Mouse (Mus musculus): Measurements from ENCODE around the gene Arl5a. TPM values are rescaled to one million over a fixed set of nuclear protein-coding genes. Genes with fewer than 3 reads are reported as not detected.

Gene Arl5a
- polyA plus RNA-seq, 1 experiment from 2014 or later, result 50.4 TPM

- 88% methylated on average over 6 of the region's 6 CpGs for WGBS
- ATAC-seq (replicated peaks), result no peak
- no peak overlapping the region for H3K4me3 ChIP-seq
Measured at GRCm38 (mm10) chr2:52419295-52419694, 5.4 kb downstream of the Arl5a start.

GRCm38 (mm10) chr2:52412524-52413037 is 12.1 kb downstream of the Arl5a start:
- Histone ChIP-seq H3K27me3 (no peaks in the 10 kb centered on the region), H3K9me3 (peaks cover 24% of the 10 kb centered on the region), H3K4me3 (no peak overlapping the region), H3K4me2 (replicated peaks) (no peak overlapping the region), H3K36me3 (peaks cover 73% of the 10 kb centered on the region), H3K4me1 (no peaks in the 10 kb centered on the region), H3K9ac (replicated peaks) (no peak overlapping the region), H3K27ac (replicated peaks) (no peak overlapping the region)
- 99% methylated on average over 5 of the region's 5 CpGs for WGBS
- no peak for ATAC-seq (replicated peaks)

More at GRCm38 (mm10) chr2:52419295-52419694, 5.4 kb downstream of the Arl5a start:
- Histone ChIP-seq H3K4me2 (replicated peaks) (no peak overlapping the region), H3K27me3 (no peaks in the 10 kb centered on the region), H3K4me1 (peaks cover 28% of the 10 kb centered on the region), H3K36me3 (peaks cover 18% of the 10 kb centered on the region), H3K27ac (replicated peaks) (no peak overlapping the region), H3K9ac (replicated peaks) (no peak overlapping the region), H3K9me3 (no peaks in the 10 kb centered on the region)

DNA sequence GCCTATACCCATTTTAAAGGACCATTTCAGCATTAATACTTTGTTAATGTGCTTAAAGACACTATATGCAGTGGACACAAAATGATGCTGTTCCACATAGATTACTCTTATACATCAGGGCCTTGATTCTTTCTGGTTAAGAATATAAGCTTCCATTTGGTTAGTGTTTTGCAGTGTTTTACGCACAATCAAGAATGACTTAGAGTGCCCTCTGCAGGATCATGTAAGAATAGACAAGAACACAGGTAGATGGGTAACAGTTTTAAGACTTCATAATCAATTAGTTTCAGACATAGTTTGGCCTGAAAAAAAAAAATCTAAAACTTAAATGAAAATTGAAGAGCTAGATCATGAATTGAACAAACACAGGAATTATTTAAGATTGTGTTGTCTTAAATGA is 18.2 kb downstream of the Arl5a start:
- H3K9ac ChIP-seq (replicated peaks), result no peak overlapping the region
- WGBS, result 95% methylated on average over 1 of the region's 1 CpGs
- H3K4me2 ChIP-seq (replicated peaks), result no peak overlapping the region
- peaks cover 21% of the 10 kb centered on the region for H3K9me3 ChIP-seq
- no peak overlapping the region for H3K4me3 ChIP-seq
- H3K27ac ChIP-seq (replicated peaks), result no peak overlapping the region
- no peak for ATAC-seq (replicated peaks)
- peaks cover 76% of the 10 kb centered on the region for H3K36me3 ChIP-seq
- H3K27me3 ChIP-seq, result no peaks in the 10 kb centered on the region
- no peaks in the 10 kb centered on the region for H3K4me1 ChIP-seq

DNA sequence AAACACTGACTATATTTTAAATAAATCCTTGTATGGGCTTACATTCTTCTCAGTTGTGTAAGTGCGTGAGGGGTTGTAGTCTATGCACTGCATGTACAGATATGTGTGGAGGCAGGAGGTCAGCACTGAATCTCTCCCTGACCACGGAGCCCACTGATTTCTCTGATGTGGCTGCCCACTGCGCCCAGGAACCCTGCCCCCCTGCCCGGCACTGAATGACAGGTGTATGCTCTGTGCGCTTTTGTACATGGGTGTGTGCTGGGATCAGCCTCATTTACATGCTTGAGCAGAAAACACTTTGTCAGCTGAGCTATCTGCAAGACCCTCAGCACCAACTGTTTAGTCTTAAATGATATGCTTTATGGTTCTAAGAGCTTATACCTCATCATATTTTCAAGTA is 19.5 kb downstream of the Arl5a start:
- H3K9ac ChIP-seq (replicated peaks), result no peak overlapping the region
- H3K4me3 ChIP-seq, result no peak overlapping the region
- peaks cover 10% of the 10 kb centered on the region for H3K9me3 ChIP-seq
- no peak overlapping the region for H3K27ac ChIP-seq (replicated peaks)
- no peaks in the 10 kb centered on the region for H3K4me1 ChIP-seq
- no peak for ATAC-seq (replicated peaks)
- H3K36me3 ChIP-seq, result peaks cover 65% of the 10 kb centered on the region
- WGBS, result 98% methylated on average over 5 of the region's 5 CpGs
- no peak overlapping the region for H3K4me2 ChIP-seq (replicated peaks)
- H3K27me3 ChIP-seq, result no peaks in the 10 kb centered on the region

GRCm38 (mm10) chr2:52394529-52394928 is 30.2 kb downstream of the Arl5a start:
- no peaks in the 10 kb centered on the region for H3K36me3 ChIP-seq
- WGBS, result 91% methylated on average over 5 of the region's 5 CpGs
- no peaks in the 10 kb centered on the region for H3K27me3 ChIP-seq
- no peaks in the 10 kb centered on the region for H3K9me3 ChIP-seq
- H3K9ac ChIP-seq (replicated peaks), result no peak overlapping the region
- no peak overlapping the region for H3K4me3 ChIP-seq
- no peak overlapping the region for H3K27ac ChIP-seq (replicated peaks)
- no peaks in the 10 kb centered on the region for H3K4me1 ChIP-seq
- no peak overlapping the region for H3K4me2 ChIP-seq (replicated peaks)
- no peak for ATAC-seq (replicated peaks)

- no peak for ATAC-seq (replicated peaks)
- no peak overlapping the region for H3K4me3 ChIP-seq
- 72% methylated on average over 2 of the region's 2 CpGs for WGBS
Measured at GRCm38 (mm10) chr2:52390415-52390975, 34.2 kb downstream of the Arl5a start.

DNA sequence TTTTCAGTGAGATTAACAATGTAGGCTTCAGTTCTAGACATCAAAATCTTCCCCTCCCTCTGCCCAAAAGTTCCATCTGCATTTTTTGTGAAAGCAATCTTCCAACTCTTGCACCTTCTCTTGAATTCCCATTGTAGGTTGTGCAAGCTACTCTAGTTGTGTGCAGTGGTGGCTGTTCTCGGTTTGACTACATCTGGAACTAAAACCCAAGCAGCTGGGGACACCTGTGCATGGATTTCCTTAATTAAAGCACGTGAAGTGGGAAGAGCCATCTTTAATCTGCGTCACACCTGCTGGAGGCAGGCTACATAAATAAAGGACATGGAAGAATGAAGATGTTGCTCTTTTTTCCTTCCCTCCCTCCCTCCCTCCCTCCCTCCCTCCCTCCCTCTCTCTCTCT is 34.7 kb downstream of the Arl5a start:
- Histone ChIP-seq H3K9ac (replicated peaks) (no peak overlapping the region), H3K27ac (replicated peaks) (no peak overlapping the region), H3K36me3 (no peaks in the 10 kb centered on the region), H3K9me3 (no peaks in the 10 kb centered on the region), H3K4me2 (replicated peaks) (no peak overlapping the region), H3K4me3 (no peak overlapping the region), H3K27me3 (no peaks in the 10 kb centered on the region), H3K4me1 (no peaks in the 10 kb centered on the region)
- no peak for ATAC-seq (replicated peaks)
- WGBS, result 74% methylated on average over 3 of the region's 3 CpGs

More at GRCm38 (mm10) chr2:52390415-52390975, 34.2 kb downstream of the Arl5a start:
- no peaks in the 10 kb centered on the region for H3K4me1 ChIP-seq
- H3K9me3 ChIP-seq, result no peaks in the 10 kb centered on the region
- no peak overlapping the region for H3K27ac ChIP-seq (replicated peaks)
- H3K4me2 ChIP-seq (replicated peaks), result no peak overlapping the region
- H3K36me3 ChIP-seq, result no peaks in the 10 kb centered on the region
- no peak overlapping the region for H3K9ac ChIP-seq (replicated peaks)
- no peaks in the 10 kb centered on the region for H3K27me3 ChIP-seq

GRCm38 (mm10) chr2:52386451-52386850 is 38.2 kb downstream of the Arl5a start:
- H3K4me3 ChIP-seq, result no peak overlapping the region
- no peaks in the 10 kb centered on the region for H3K4me1 ChIP-seq
- H3K4me2 ChIP-seq (replicated peaks), result no peak overlapping the region
- H3K9me3 ChIP-seq, result no peaks in the 10 kb centered on the region
- H3K9ac ChIP-seq (replicated peaks), result no peak overlapping the region
- no peaks in the 10 kb centered on the region for H3K36me3 ChIP-seq
- WGBS, result 92% methylated on average over 6 of the region's 6 CpGs
- no peak for ATAC-seq (replicated peaks)
- no peaks in the 10 kb centered on the region for H3K27me3 ChIP-seq
- H3K27ac ChIP-seq (replicated peaks), result no peak overlapping the region

DNA sequence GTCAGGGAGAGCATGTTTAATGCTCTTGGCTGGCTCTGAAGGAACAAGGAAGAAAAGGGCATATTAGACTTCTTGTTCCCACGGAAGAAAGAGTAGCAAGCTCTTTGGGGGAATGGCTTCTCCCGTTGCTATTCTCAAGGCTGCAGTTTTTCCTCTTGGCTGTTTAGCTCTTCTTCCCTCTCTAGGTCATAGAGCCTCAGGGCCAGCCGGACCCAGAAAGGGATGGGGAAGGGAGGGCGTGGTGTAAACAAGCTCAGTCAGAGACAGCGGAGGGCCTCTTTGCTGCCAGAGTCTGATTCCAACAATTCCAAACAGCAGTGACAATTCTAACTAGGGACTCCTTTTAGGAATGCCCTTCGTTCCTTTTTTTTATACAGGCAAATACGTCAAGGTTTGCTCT is 38.7 kb downstream of the Arl5a start:
- Histone ChIP-seq H3K9me3 (no peaks in the 10 kb centered on the region), H3K4me2 (replicated peaks) (no peak overlapping the region), H3K27me3 (no peaks in the 10 kb centered on the region), H3K4me1 (no peaks in the 10 kb centered on the region), H3K9ac (replicated peaks) (no peak overlapping the region), H3K36me3 (no peaks in the 10 kb centered on the region), H3K27ac (replicated peaks) (no peak overlapping the region), H3K4me3 (no peak overlapping the region)
- WGBS, result 73% methylated on average over 7 of the region's 7 CpGs
- no peak for ATAC-seq (replicated peaks)

DNA sequence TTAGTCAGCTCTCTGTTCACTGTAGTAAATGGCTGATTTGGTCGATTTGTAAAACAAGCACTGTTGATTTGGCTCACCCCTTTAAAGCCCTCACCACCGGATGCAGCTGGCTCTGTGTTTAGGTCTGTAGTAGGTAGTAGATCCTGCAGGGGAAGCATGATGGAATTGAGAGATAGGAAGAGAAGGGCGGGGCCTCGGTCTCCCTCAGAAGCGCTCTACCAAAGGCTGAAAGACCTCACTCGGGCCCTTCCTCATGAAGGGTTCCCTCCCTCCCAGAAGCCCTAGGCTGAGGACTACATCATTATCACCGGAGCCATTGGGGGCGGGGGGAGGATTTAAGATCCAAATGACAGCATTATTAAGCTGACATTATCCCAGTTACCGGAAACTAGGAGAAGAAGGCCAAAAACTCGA is 45.8 kb downstream of the Arl5a start:
- Histone ChIP-seq H3K9ac (replicated peaks) (no peak overlapping the region), H3K4me3 (no peak overlapping the region), H3K4me1 (no peaks in the 10 kb centered on the region), H3K36me3 (no peaks in the 10 kb centered on the region), H3K27me3 (no peaks in the 10 kb centered on the region), H3K4me2 (replicated peaks) (no peak overlapping the region), H3K9me3 (no peaks in the 10 kb centered on the region), H3K27ac (replicated peaks) (no peak overlapping the region)
- 77% methylated on average over 10 of the region's 10 CpGs for WGBS
- peak; percentile 63 for ATAC-seq (replicated peaks)

DNA sequence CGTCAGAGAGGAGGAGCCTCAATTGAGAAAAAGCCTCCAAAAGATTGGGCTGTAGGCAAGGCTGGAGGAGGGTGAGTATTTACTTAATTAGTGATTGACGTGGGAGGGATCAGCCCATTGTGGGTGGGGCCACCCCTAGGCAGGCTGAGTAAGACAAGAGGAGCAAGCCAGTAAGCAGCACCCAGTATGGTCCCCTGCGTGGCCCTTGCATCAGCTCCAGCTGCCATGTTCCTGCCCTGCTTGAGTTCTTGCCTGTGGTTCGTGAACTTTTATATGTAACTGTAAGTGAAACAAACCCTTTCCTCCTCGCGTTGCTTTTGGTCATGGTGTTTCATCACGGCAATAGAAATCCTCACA is 46.3 kb downstream of the Arl5a start, which contains the start of gene Neb:
TSS of gene Neb (minus strand) at position 27 of the 357 bp plus-strand sequence.
- Histone ChIP-seq H3K9me3 (no peaks in the 10 kb centered on the region), H3K9ac (replicated peaks) (no peak within 1 kb of the TSS), H3K4me1 (no peaks in the 10 kb centered on the region), H3K4me3 (no peak within 1 kb of the TSS), H3K27ac (replicated peaks) (no peak within 1 kb of the TSS), H3K36me3 (no peaks in the 10 kb centered on the region), H3K4me2 (replicated peaks) (no peak within 1 kb of the TSS), H3K27me3 (no peaks in the 10 kb centered on the region)
- peak; percentile 53 for ATAC-seq (replicated peaks)
- 61% methylated on average over 7 of the region's 7 CpGs for WGBS

- Histone ChIP-seq H3K9me3 (no peaks in the 10 kb centered on the region), H3K4me1 (no peaks in the 10 kb centered on the region), H3K9ac (replicated peaks) (no peak overlapping the region), H3K27me3 (no peaks in the 10 kb centered on the region), H3K4me3 (no peak overlapping the region), H3K4me2 (replicated peaks) (no peak overlapping the region), H3K36me3 (no peaks in the 10 kb centered on the region), H3K27ac (replicated peaks) (no peak overlapping the region)
- WGBS, result 54% methylated on average over 13 of the region's 13 CpGs
- no peak for ATAC-seq (replicated peaks)
Measured at GRCm38 (mm10) chr2:52377706-52378447, 46.8 kb downstream of the Arl5a start.

Data from forebrain, embryonic 15.5 days (tissue).